Mouse (Mus musculus): ENCODE data around the gene Piezo1.

DNA sequence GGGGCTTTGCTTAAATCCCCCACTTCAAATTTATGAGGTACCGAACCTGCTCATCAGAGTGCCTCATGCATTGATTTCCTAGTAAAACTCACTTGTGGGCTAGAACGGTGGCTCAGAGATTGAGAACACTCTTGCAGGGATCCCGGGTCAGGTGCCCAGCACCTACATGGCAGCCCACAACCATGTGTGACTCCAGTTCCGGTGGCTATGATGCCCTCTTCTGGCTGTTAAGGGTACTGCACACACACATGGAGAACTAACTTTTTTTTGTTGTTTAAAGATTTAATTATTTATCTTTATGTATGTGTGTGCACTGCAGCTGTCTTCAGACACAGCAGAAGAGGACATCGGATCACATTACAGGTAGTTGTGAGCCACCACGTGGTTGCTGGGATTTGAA, 115.8 kb downstream of the Piezo1 start:
- TF ChIP-seq POLR2A (IDR thresholded peaks at IDR 0.05; ENCODE audit: insufficient read depth, low read depth, low read length) (no peak), CTCF (IDR thresholded peaks at IDR 0.05) (peak; percentile 61)
